Mouse (Mus musculus) bone marrow, adult 2 months (tissue): ENCODE results near the gene Wbp11. TPM values are rescaled to one million over a fixed set of nuclear protein-coding genes. Genes with fewer than 3 reads are reported as not detected.
A peak's percentile ranks its signal among the peaks of the same experiment; 100 is the strongest.

ENCODE experiments used
- H3K27ac ChIP-seq: fragments of 200-500 bp; 2 replicates; pipeline ENCODE4 v1.5.1; 2012; ENCODE audit warnings: low read depth, mild to moderate bottlenecking, control low read depth, inconsistent platforms, low read length; ENCODE audit not compliant: control insufficient read depth, poor library complexity, insufficient read depth
- H3K4me1 ChIP-seq: fragments of 200-500 bp; 2 replicates; pipeline ENCODE4 v1.6.1; 2011; ENCODE audit warnings: low read length; ENCODE audit not compliant: control insufficient read depth, insufficient read depth
- H3K4me3 ChIP-seq: fragments of 200-500 bp; replicated peaks from 2 replicates; pipeline ENCODE3; 2011; ENCODE audit warnings: mild to moderate bottlenecking, low read depth, low read length, control low read depth; ENCODE audit not compliant: control insufficient read depth
- CTCF ChIP-seq: fragments of 200-500 bp; IDR thresholded peaks from 2 replicates; pipeline ENCODE4 v1.5.1; 2011; ENCODE audit warnings: low read length, control low read depth; ENCODE audit not compliant: control insufficient read depth, insufficient read depth
- POLR2A ChIP-seq: fragments of 200-500 bp; IDR thresholded peaks from 2 replicates; pipeline ENCODE4 v1.6.1; 2011; ENCODE audit warnings: low read depth, mild to moderate bottlenecking, control low read depth, low read length, borderline replicate concordance; ENCODE audit not compliant: control insufficient read depth
- WGBS: fragments of 180-500 bp; shearing (Covaris S2); methylation state at CpG from one replicate; pipeline ENCODE4 v1.1.7; 2018; 5-methylcytosine and 5-hydroxymethylcytosine counted together
- polyA plus RNA-seq: library from polyadenylated mRNA; stranded (reverse); fragments of >200 nt; gene quantifications from 2 replicates; pipeline ENCODE4 v1.2.4, GENCODE M21; 2011; ENCODE audit warnings: low replicate concordance; ENCODE audit not compliant: missing spikeins, insufficient read depth, insufficient read length

The Wbp11 gene
- polyA plus RNA-seq, 1 experiment: 48.2 TPM

DNA sequence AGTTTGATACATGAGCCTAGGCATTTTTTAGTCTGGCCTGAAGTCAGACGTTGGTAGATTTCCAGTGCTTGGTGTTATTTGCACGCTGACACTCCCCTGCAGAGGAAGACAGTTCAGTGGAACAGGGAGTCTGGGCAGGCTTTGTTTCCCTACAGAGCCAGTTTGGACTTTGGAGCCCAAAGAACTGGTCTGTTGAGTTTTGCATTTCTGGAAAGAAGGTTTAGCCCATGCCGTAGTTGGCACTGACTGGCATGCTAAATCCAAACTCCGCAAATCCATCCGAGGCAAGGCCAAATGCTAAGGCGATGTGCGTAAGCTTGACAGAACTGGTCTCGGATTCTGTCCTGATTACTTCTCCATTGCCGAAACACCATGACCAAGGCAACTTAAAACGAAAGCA lies 16.8 kb downstream of the Wbp11 start:
- 88% methylated on average over 10 of the region's 10 CpGs for WGBS
- H3K4me3 ChIP-seq: no peak overlapping the region
- peaks cover 2% of the 10 kb centered on the region for H3K4me1 ChIP-seq
- TF ChIP-seq CTCF (no peak), POLR2A (no peak)
- H3K27ac ChIP-seq: no peak overlapping the region

DNA sequence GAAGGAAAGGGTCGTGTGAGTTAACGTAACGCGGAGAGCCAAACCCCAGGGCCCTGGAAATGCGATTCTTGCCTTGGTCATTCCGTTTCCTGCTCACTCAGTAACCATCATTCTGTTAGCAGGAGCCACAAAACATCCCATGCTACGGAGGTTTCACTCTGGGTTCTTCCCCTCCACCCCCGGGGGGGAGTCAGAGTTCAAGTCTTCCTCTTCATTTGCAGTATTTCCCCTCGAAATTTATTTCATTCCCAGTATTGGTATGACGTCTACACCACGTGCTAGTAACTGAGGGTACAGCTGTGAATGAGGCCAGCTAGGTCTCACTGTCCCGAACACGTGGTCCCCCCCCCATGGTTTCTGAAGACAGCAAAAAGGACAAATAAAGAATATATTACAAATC lies 18.4 kb downstream of the Wbp11 start:
- peak overlapping the region; percentile 4; the same call in 1 of the 2 replicates for H3K27ac ChIP-seq
- peak overlapping the region; percentile 54 for H3K4me3 ChIP-seq
- TF ChIP-seq CTCF (no peak), POLR2A (no peak)
- H3K4me1 ChIP-seq: peaks cover 2% of the 10 kb centered on the region
- WGBS: 33% methylated on average over 13 of the region's 13 CpGs

DNA sequence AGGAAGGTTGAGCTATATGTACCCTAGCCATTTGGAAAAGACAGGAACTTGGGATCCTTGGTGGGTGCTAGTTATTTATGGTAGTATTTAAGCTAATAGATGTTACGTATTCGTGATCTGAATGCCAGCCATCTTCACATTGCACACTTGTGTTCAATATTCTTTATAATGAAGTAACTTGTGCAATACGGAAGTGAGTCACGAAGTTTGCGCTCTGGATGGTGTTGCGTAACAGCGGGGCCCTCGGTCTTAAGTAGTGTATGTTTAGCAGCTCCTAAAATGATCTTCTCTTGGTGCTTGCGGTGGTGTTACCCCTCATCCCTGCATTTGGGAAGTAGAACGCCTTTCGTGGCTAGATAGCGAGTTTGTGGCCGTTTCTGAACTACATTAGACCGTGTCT lies 19.0 kb downstream of the Wbp11 start:
- TF ChIP-seq CTCF: no peak
- TF ChIP-seq POLR2A: no peak
- 0% methylated on average over 14 of the region's 14 CpGs for WGBS
- Histone ChIP-seq H3K27ac (peak overlapping the region; percentile 94), H3K4me3 (peak overlapping the region; percentile 79), H3K4me1 (peaks cover 2% of the 10 kb centered on the region; the same call in 1 of the 2 replicates)

- H3K27ac ChIP-seq: peak overlapping the region; percentile 94
- H3K4me1 ChIP-seq: peaks cover 2% of the 10 kb centered on the region; the same call in 1 of the 2 replicates
- whole genome bisulfite sequencing: 1% methylated on average over 28 of the region's 28 CpGs
- peak overlapping the region; percentile 79 for H3K4me3 ChIP-seq
- TF ChIP-seq CTCF (no peak), POLR2A (no peak)
These were observed 19.4 kb downstream of the Wbp11 start for GRCm38 (mm10) chr6:136808631-136809046.

GRCm38 (mm10) chr6:136808014-136808417 lies 20.0 kb downstream of the Wbp11 start, which contains the start of gene H2afj:
Gene H2afj, plus strand, starts transcription at chr6:136808244.
- under 1% methylated on average over 34 of the region's 34 CpGs for WGBS
- peak; percentile 91 for TF ChIP-seq POLR2A
- TF ChIP-seq CTCF: no peak
- H3K27ac ChIP-seq: peak within 1 kb of the TSS; percentile 94
- H3K4me1 ChIP-seq: peaks cover 2% of the 10 kb centered on the region; the same call in 1 of the 2 replicates
- H3K4me3 ChIP-seq: peak within 1 kb of the TSS; percentile 79

DNA sequence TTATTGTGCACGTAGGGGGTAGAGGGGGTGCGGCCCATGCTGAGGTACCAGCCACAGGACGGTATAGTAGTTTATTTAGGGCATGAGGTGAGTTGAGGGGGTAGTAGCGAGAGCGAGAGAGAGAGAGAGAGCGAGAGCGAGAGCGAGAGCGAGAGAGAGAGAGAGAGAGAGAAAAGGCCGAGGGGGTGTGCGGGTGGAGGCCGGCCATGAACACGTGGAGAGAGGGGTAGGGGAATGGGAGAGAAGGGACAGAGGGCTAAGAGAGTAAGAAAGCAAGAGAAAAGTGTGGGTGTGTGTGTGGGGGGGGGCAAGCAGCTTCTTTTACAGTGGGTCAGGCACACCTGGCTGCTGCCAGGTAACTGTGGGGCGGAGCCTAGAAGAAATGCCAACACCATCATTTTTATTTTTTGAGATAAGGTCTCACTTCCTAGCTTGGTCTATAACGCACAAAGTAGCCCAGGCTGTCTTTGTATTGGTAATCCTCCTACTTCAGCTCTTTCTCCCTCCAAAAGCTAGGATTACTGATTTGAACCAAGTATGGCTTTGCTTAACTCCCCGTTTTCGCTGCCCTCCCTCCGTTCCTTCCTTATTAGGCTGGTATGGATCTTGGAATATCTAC lies 20.5 kb downstream of the Wbp11 start:
- Histone ChIP-seq H3K4me3 (peak overlapping the region; percentile 65), H3K4me1 (peaks cover 2% of the 10 kb centered on the region; the same call in 1 of the 2 replicates), H3K27ac (peak overlapping the region; percentile 31)
- WGBS: 53% methylated on average over 18 of the region's 18 CpGs
- TF ChIP-seq CTCF (no peak), POLR2A (no peak)

- Histone ChIP-seq H3K4me1 (peaks cover 2% of the 10 kb centered on the region; the same call in 1 of the 2 replicates), H3K4me3 (no peak overlapping the region), H3K27ac (no peak overlapping the region)
- WGBS: 81% methylated on average over 5 of the region's 5 CpGs
- no peak for TF ChIP-seq CTCF
- TF ChIP-seq POLR2A: no peak
These were observed 21.2 kb downstream of the Wbp11 start for GRCm38 (mm10) chr6:136806819-136807218.

GRCm38 (mm10) chr6:136805409-136805775 lies 22.6 kb downstream of the Wbp11 start:
- TF ChIP-seq POLR2A: no peak
- TF ChIP-seq CTCF: no peak
- WGBS: 66% methylated on average over 1 of the region's 1 CpGs
- Histone ChIP-seq H3K4me1 (peaks cover 2% of the 10 kb centered on the region; the same call in 1 of the 2 replicates), H3K27ac (no peak overlapping the region), H3K4me3 (no peak overlapping the region)
